Mouse (Mus musculus) adrenal gland, adult 8-10 months (tissue): ENCODE measurements around the gene Noxo1. TPM values are rescaled to one million over a fixed set of nuclear protein-coding genes. Genes with fewer than 3 reads are reported as not detected.
"Not testable (repeated sequence)": the region's sequence is repeated elsewhere in the genome, so short reads cannot be mapped to it uniquely, and the experiment has no call there.

ENCODE experiments used
- DNase-seq: peaks from one replicate; pipeline ENCODE4 v3.0.0; 2022
- total RNA-seq, 4 experiments: library from RNA; stranded (reverse); gene quantifications; 2 replicates each; pipeline ENCODE4 v1.2.4; 2022

Gene Noxo1
- total RNA-seq, 4 experiments from 2014 or later = 2.8 to 14.8 (median 7.5) TPM

DNA sequence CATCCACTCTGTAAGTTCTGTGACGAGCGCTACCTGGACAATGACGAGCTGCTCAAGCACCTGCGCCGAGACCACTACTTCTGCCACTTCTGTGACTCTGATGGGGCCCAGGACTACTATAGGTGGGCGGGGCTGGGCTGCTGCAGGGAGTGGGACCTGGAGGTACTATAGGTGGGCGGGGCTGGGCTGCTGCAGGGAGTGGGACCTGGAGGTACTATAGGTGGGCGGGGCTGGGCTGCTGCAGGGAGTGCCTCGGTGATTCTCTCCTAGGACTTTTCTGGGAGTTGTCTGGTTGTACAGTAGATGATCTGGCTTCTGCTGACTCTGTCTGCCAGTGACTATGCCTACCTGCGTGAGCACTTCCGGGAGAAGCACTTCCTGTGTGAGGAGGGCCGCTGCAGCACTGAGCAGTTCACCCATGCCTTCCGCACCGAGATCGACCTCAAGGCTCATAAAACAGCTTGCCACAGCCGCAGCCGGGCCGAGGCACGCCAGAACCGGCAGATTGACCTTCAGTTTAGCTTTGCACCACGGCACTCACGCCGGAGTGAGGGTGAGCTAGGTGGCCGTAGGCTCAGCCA, 18.4 kb upstream of the Noxo1 start:
- DNase-seq = no peak

DNA sequence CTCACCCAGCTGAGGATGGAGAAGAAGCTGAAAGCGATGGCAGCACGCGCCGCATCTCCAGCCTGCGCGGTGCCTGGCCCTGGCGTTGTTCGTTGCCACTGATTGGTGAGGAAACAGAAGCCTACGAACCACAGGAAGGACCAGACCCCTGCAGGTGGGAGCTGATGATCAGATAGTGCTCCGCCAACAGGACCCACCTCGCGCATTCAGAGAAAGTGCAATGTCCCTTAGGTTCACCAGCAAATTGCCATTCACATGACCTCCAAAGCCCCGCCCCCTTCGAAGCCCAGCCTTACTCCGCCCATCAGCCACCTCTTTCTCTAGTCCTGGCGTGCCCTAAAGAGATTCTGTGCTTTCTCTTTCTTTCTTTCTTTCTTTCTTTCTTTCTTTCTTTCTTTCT, 9.5 kb upstream of the Noxo1 start:
- DNase-seq = no peak

DNA sequence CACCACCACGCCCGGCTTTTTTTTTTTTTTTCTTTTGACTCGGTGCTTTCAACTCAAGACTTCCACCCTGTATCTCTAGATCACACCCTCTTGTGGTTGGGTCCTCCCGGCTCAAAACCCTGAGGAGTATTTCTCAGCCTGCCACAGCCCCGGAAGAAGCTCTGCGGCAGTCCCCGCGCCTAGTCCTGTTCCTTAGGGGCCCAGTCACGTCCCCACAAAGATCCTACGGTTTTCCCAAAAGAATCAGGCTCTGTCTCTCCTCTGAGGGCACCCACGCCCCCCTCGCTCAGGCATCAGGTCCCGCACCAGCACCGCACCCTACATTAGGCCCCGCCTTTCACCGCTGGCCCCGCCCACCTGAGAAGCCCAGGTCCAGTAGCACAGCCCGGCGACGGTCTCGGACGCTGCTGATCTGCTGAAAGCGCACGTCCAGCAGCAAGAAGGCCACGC, 8.9 kb upstream of the Noxo1 start:
- no peak for DNase-seq

DNA sequence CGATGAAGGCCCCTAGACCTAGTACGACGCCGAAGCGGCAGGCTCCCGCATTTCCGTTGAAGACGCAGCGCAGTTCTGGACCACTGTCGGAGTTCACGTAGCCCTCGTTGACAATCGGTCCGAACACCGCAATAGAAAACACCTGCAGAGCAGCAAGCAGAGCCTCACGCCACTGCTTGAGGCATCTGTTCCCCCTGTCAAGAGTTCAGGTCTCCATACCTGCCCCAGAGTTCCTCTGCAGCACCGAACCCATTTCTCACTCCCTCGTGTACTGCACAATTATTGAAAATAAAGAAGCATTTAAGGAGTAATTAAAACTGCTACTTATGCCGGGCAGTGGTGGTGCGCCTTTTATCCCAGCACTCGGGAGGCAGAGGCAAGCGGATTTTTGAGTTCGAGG, 8.4 kb upstream of the Noxo1 start:
- no peak for DNase-seq

DNA sequence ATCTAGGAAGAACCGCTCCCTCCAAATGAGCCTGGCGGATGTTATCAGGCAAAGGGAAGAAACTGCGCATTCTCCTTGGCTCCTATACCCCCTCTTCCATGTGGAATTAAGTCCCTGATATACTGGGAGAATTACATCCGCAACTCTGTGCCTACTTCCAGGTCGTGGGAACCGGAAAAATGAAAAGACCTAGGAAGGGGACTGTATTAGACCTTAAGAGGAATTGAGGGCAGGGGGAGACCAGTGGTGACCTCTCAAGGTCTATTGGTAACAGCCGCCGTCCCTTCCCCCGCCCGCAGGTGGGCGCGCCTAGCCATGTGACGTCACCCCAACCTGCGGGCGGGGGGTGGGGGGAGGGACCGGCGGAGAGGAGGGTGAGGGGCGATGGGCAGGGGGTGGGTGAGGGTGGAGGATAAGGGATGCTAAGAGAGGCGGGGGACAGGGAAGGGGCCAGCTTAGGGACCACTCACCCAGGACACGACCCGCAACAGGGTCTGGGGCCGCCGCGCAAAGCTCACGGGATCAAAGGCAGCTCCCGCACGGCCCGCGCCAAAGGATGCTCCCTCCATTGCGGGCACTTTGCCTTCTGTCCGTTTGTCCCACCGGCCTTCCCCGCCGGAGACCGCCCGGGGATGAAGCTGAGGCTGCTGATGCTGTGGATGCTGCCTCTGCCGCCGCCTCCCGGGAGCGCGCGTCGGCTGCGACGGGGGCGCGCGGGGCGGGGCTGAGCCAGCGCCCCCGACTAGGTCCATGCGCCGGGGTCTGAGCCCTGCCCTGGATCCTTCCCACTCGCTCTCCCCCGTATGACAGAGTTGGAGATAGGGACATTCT, 6.6 kb upstream of the Noxo1 start, which contains the start of gene Syngr3:
Syngr3 (minus strand) TSS at position 705 of the 831 bp plus-strand sequence.
- DNase-seq = peak; percentile 3

GRCm38 (mm10) chr17:24692385-24692784, 3.6 kb upstream of the Noxo1 start:
- DNase-seq = peak; percentile 0

- DNase-seq = no peak
Observed at GRCm38 (mm10) chr17:24695326-24696010, 566 bp upstream of the Noxo1 start.

- peak; percentile 12 for DNase-seq
Observed at GRCm38 (mm10) chr17:24697985-24698384, 2.0 kb downstream of the Noxo1 start.

DNA sequence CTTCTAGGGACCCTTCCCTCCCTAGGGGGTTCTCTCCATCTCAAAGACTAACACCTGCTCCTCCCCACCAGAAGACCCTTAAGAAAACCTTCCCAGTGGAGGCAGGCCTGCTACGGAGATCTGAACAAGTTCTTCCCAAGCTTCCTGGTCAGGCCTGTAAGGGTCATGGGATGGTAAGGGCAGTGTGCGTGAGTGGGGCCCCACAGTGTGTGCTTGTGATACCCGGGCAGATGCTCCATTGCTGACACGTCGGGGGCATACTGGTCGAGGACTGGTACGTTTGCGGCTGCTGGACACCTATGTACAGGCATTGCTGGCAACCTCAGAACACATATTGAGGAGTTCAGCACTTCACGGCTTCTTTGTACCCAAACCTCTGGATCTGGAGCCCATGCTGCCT, 2.7 kb downstream of the Noxo1 start:
- DNase-seq = peak; percentile 10

DNA sequence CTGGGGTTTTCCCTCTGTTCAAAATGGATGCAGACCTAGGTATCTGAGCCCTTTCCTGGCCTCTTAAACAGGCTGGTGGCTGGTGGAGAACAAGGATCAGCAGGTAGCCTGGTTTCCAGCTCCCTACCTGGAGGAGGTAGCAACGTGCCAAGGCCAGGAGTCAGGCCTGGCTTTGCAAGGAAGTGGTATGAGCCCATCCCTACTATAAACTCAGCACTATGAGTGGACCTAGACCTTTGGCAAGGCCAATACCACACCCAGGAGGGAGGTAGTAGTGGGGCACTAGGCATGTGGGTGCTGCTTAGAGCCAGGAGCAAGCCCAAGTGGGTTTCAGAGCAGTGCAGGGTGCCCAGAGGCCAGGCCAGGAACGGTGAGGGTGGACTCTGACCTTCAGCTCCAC, 3.4 kb downstream of the Noxo1 start:
- no peak for DNase-seq

- no peak for DNase-seq
Observed at GRCm38 (mm10) chr17:24701251-24701650, 5.2 kb downstream of the Noxo1 start.

DNA sequence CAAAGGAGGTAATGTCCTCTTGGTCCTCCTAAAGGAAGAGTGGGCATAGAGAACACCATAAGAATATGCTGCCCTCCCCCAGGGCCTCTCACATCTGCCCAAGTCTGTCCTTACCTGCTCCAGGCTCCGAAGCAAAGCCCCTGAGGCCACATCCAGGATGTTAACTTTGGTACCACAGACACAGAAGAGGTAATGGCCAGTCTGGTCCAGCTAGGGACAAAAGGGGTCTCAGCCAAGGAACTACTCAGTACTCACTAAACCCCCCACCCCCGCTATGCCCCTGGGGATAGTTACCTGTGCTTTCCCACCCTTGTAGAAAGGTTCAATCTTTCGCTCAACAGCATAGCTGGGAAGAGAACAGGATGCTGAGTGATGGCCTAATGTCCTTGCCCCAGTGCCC, 9.8 kb downstream of the Noxo1 start:
- DNase-seq = no peak

DNA sequence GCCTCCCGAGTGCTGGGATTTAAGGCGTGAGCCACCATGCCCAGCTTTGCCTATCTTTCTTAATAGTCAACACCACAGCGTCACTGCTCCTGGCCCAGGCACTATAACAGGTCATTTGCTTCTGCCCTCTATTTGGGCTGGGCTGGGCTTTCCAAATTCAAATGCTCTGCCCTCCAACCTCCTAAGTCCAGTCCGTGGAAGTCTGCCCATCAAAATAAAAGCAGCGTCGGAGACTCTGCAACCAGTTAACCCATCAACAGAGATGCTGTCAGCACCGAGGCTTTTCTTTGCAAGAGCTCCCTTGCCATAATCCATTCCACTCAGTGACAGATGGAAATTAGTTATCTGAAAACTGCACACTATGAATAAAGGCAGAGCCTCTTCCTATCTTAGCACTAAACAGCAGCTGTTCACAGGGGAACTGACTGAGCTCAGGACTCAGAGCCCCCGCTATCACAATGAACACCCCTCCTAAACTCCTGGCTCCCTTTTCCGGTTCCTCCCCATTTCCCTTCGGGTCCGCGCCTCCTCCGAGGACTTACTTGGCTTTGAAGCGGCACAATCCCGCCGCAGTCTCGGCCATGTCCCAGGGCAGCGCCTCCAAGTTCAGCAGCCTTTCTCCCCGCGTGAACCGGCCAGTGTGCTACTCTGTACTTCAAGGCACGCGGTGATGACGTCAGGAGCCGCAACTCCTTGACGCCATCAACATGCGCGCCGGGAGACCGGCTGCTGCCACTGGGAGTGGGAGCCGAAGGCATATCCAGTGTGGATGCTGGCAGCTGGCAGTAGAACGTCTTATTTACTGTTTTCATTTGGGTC, 11.2 kb downstream of the Noxo1 start, which contains the start of gene Tbl3:
Tbl3 (minus strand) TSS at position 679 of the 819 bp plus-strand sequence.
- DNase-seq = peak; percentile 88

- no peak for DNase-seq
Observed at GRCm38 (mm10) chr17:24707801-24708425, 11.9 kb downstream of the Noxo1 start.

- no peak for DNase-seq
Observed at GRCm38 (mm10) chr17:24708646-24709045, 12.6 kb downstream of the Noxo1 start.

DNA sequence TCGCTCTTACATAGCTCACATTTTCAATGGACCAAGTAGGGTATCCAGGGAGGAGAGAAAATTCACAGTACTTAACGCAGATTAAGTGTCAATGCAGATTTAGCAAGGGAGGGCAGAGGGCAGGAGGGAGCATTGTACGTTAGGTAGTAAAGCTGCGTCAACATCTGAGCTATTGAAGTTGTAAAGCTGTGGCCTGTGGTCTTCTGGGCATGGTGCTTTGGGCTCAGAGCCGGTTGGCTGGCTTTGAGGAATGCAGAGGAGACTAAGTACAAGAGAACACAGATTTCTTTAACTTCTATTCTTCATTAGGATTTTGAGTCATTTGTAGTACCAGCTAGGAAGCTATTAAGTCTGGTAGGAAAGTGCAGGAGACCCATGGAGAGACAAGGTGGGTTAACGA, 19.5 kb downstream of the Noxo1 start:
- DNase-seq = no peak

DNA sequence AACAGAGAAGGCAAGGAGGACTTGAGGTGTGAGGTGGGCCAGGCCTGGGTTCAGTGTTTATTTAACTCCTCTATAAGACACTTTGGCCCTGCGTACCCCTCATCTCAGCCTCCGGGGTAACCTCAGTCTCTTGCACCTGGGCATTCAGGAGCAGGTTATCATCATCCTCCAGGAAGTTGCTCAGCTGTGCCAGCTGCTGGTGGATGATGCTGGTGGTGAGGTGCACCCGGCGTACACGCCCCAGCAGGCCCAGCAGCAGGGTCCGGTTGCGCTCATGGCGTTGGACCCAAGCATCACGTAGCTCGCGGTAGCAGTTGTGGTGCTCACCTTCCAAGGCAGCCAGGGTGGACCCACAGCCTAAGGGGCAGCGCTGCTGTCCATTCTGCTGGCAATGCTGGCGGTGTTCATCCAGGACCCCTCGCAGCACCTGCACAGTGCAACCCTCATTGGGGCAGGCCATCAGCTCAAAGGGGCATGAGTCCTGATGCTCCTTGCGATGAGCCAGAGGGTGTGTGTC, 20.2 kb downstream of the Noxo1 start:
- no peak for DNase-seq

DNA sequence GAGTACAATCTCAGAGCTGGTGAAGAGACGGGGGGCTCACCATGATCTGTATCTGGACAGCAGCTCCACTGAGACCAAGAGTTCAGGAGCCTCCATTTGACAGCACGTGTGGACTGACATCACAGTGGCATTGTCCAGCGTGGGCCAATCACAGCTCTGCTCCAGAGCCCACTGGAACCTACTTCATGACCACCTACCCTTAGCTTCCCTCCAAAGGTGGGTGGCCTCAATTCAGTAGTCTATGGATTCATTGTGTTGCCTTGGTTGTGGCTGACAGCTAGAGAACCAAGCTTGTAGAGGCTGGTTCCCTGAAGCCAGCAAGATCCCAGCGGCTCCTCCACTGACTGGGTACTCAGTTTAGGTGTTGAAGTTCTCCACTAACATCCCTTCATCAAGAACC, 21.9 kb downstream of the Noxo1 start, which contains the start of the genes Rnf151 and Rps2:
Rnf151 (minus strand) TSS at position 121 of the 400 bp plus-strand sequence.
Rps2 (plus strand) TSS at position 174 of the 400 bp plus-strand sequence.
- DNase-seq = no peak

DNA sequence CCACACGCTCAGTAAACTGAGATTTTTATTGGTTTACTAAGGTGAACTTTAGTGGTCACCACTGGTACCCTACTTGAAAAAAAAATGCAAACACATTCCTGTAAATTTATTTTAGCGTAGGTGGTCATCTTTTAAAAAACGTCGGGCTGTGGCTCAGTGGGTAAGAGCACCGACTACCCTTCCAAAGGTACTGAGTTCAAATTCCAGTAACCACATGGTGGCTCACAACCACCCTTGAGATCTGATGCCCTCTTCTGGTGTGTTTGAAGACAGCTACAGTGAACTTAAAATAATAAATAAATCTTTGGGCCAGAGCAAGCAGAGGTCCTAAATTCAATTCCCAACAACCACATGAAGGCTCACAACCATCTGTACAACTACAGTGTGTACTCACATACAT, 22.9 kb downstream of the Noxo1 start:
- DNase-seq = not testable (repeated sequence)

GRCm38 (mm10) chr17:24719494-24720222, 23.6 kb downstream of the Noxo1 start:
- peak; percentile 98 for DNase-seq

GRCm38 (mm10) chr17:24720616-24721015, 24.6 kb downstream of the Noxo1 start:
- not testable (repeated sequence) for DNase-seq
